Mouse (Mus musculus): Measurements from ENCODE around the gene Rabepk. TPM values are rescaled to one million over a fixed set of nuclear protein-coding genes. Genes with fewer than 3 reads are reported as not detected.

Rabepk gene
- polyA plus RNA-seq, 1 experiment from 2014 or later, result 39.7 TPM

Other genes starting within 250 kb of the Rabepk start
- 84.6 and 85.5 TPM in 2 replicates for gene Gapvd1, start 44.7 kb downstream of the Rabepk start, polyA plus RNA-seq (2015; fragmentation: Nextera tagmentation; extraction: Ambion mirVana)
- gene Hspa5, start 27.9 kb downstream of the Rabepk start, polyA plus RNA-seq (2015; fragmentation: Nextera tagmentation; extraction: Ambion mirVana), result 944 and 970 TPM in 2 replicates
- gene Fbxw2, start 26.4 kb upstream of the Rabepk start, polyA plus RNA-seq (2015; fragmentation: Nextera tagmentation; extraction: Ambion mirVana), result 82.1 and 94.4 TPM in 2 replicates
- gene Gm34653, start 33.1 kb upstream of the Rabepk start, polyA plus RNA-seq (2015; fragmentation: Nextera tagmentation; extraction: Ambion mirVana), result not detected in 2 replicates
- 0.18 TPM in 1 of 2 replicates, not detected in the other for gene Cutal, start 74.5 kb upstream of the Rabepk start, polyA plus RNA-seq (2015; fragmentation: Nextera tagmentation; extraction: Ambion mirVana)
- gene Psmd5, start 75.1 kb upstream of the Rabepk start, polyA plus RNA-seq (2015; fragmentation: Nextera tagmentation; extraction: Ambion mirVana), result 87.2 and 98.0 TPM in 2 replicates
- gene Phf19, start 114.1 kb upstream of the Rabepk start, polyA plus RNA-seq (2015; fragmentation: Nextera tagmentation; extraction: Ambion mirVana), result 7.3 TPM in 2 replicates
- gene Traf1, start 161.9 kb upstream of the Rabepk start, polyA plus RNA-seq (2015; fragmentation: Nextera tagmentation; extraction: Ambion mirVana), result 4.4 and 5.1 TPM in 2 replicates

All from limb, embryonic 15.5 days (tissue).